Mouse (Mus musculus): ENCODE measurements at regions not wholly inside any gene's neighbourhood (a gene's known extent, or its start where the extent isn't known, plus 50 kb on each side); places are given as distances from the start of the nearest gene placed in this dataset.

- no peak for TF ChIP-seq CTCF (IDR thresholded peaks at IDR 0.05 in 2 of 3, conservative IDR thresholded peaks at IDR 0.05 in 1 of 3; ENCODE audit: control insufficient read depth in 1 of 3, insufficient read depth in 1 of 3, low read depth in 2 of 3, low read length in 3 of 3, poor library complexity in 1 of 3, severe bottlenecking in 1 of 3)
- no peak for TF ChIP-seq MEF2A (IDR thresholded peaks at IDR 0.05; ENCODE audit: extremely low read depth, insufficient replicate concordance, low read depth, low read length, poor library complexity, severe bottlenecking)
- no peak for TF ChIP-seq POLR2A (IDR thresholded peaks at IDR 0.05; ENCODE audit: control insufficient read depth in 1 of 2, insufficient read depth in 1 of 2, low read depth in 1 of 2, low read length in 2 of 2, poor library complexity in 1 of 2)
- no peak for TF ChIP-seq SIN3A (IDR thresholded peaks at IDR 0.05; ENCODE audit: low read length)
- TF ChIP-seq ELF1 (IDR thresholded peaks at IDR 0.05; ENCODE audit: low read depth, low read length) = no peak
- TF ChIP-seq MAFK (IDR thresholded peaks at IDR 0.05; ENCODE audit: borderline replicate concordance, low read depth, low read length) = no peak
- TF ChIP-seq TAL1 (IDR thresholded peaks at IDR 0.05; ENCODE audit: low read length) = no peak
- no peak for TF ChIP-seq MAX (IDR thresholded peaks at IDR 0.05; ENCODE audit: low read length)
- no peak for TF ChIP-seq RAD21 (IDR thresholded peaks at IDR 0.05; ENCODE audit: low read depth, low read length)
- TF ChIP-seq POLR2AphosphoS2 (IDR thresholded peaks at IDR 0.05; ENCODE audit: low read length) = no peak
- no peak for TF ChIP-seq NRF1 (IDR thresholded peaks at IDR 0.05; ENCODE audit: insufficient read depth, low read depth, low read length, poor library complexity, severe bottlenecking)
These were observed 113.4 kb downstream of the Sox4 start for GRCm38 (mm10) chr13:28840142-28840541.

Measured in MEL (cell line).